Mouse (Mus musculus) C2C12 (cell line): Measurements from ENCODE around the gene Olfr315.

Experiments used
- CTCF ChIP-seq: IDR thresholded peaks from one replicate; pipeline ENCODE4 v1.5.1; 2011; ENCODE audit not compliant: control insufficient read depth, insufficient read depth, insufficient read length
- MYOD1 ChIP-seq: IDR thresholded peaks from one replicate; pipeline ENCODE4 v1.6.1; 2011; ENCODE audit warnings: low read depth; ENCODE audit not compliant: control insufficient read depth, insufficient read length
- MYOG ChIP-seq: IDR thresholded peaks from one replicate; pipeline ENCODE4 v1.6.1; 2011; ENCODE audit not compliant: control insufficient read depth, insufficient read length; ENCODE audit errors: extremely low read depth
- USF1 ChIP-seq: IDR thresholded peaks from one replicate; pipeline ENCODE4 v1.6.1; 2011; ENCODE audit warnings: low read depth, mild to moderate bottlenecking, control low read depth, moderate library complexity

DNA sequence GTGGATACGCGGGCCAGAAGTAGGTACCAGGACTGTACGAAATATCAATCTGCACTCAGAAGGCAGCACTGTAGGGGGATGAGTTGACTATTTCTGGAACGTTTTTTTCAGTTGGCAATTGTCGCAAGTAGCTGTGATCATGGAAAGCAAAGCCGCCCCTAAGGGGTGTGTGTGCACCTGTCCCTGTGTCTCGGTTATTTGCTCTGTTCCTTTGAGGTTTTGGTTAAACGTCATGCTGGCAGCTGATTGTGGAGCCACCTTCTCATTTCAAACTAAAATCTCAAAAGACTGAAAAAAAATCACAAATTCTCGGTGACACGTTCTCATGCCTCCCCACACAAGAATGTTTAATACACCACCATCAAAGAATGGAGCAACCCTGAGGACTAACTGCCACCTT is 14.7 kb downstream of the Olfr315 start:
- TF ChIP-seq USF1, result no peak
- no peak for TF ChIP-seq CTCF
- no peak for TF ChIP-seq MYOD1
- no peak for TF ChIP-seq MYOG
